Mouse (Mus musculus): ENCODE results near the gene Abl1. TPM values are rescaled to one million over a fixed set of nuclear protein-coding genes. Genes with fewer than 3 reads are reported as not detected.

Gene Abl1
- polyA plus RNA-seq, 1 experiment: 28.0 TPM

- H3K4me3 ChIP-seq: no peak overlapping the region
- no peaks in the 10 kb centered on the region for H3K27me3 ChIP-seq (ENCODE audit: control insufficient read depth, insufficient read depth, insufficient read length)
- H3K4me2 ChIP-seq (ENCODE audit: low read depth): peak overlapping the region; percentile 76
- H3K79me2 ChIP-seq (ENCODE audit: control insufficient read depth, insufficient read depth): no peaks in the 10 kb centered on the region
- H3ac ChIP-seq (ENCODE audit: control insufficient read depth, insufficient read length): no peak overlapping the region
- no peaks in the 10 kb centered on the region for H3K36me3 ChIP-seq (ENCODE audit: control insufficient read depth, insufficient read depth)
- TF ChIP-seq MYOD1 (IDR thresholded peaks at IDR 0.05; ENCODE audit: control insufficient read depth in 1 of 3, insufficient read length in 2 of 3, low read depth in 2 of 3) (no peak), CEBPB (IDR thresholded peaks at IDR 0.05; ENCODE audit: insufficient read depth, poor library complexity, severe bottlenecking) (no peak), POLR2A (IDR thresholded peaks at IDR 0.05; ENCODE audit: insufficient read length, low read depth) (no peak), USF1 (IDR thresholded peaks at IDR 0.05; ENCODE audit: low read depth) (no peak), E2F4 (IDR thresholded peaks at IDR 0.05; ENCODE audit: insufficient read depth) (no peak), REST (IDR thresholded peaks at IDR 0.05; ENCODE audit: insufficient read depth, insufficient read length) (no peak), POLR2AphosphoS2 (IDR thresholded peaks at IDR 0.05; ENCODE audit: insufficient read length, low read depth) (no peak), SRF (IDR thresholded peaks at IDR 0.05; ENCODE audit: control insufficient read depth, insufficient read length, low read depth) (no peak), MAX (IDR thresholded peaks at IDR 0.05; ENCODE audit: low read depth) (no peak), TCF3 (IDR thresholded peaks at IDR 0.05; ENCODE audit: insufficient read length, low read depth) (no peak), TCF12 (IDR thresholded peaks at IDR 0.05; ENCODE audit: insufficient read depth, poor library complexity, severe bottlenecking) (no peak), MYOG (IDR thresholded peaks at IDR 0.05; ENCODE audit: control insufficient read depth in 1 of 3, insufficient read depth in 1 of 3, insufficient read length in 2 of 3, low read depth in 2 of 3) (no peak)
Measured at GRCm38 (mm10) chr2:31741728-31742127, 53.6 kb downstream of the Abl1 start.

- Histone ChIP-seq H3K79me2 (ENCODE audit: control insufficient read depth, insufficient read depth) (no peaks in the 10 kb centered on the region), H3K36me3 (ENCODE audit: control insufficient read depth, insufficient read depth) (no peaks in the 10 kb centered on the region), H3K4me3 (no peak overlapping the region), H3K4me2 (ENCODE audit: low read depth) (peak overlapping the region; percentile 76), H3ac (ENCODE audit: control insufficient read depth, insufficient read length) (no peak overlapping the region), H3K27me3 (ENCODE audit: control insufficient read depth, insufficient read depth, insufficient read length) (no peaks in the 10 kb centered on the region)
- TF ChIP-seq POLR2AphosphoS2 (IDR thresholded peaks at IDR 0.05; ENCODE audit: insufficient read length, low read depth) (no peak), CEBPB (IDR thresholded peaks at IDR 0.05; ENCODE audit: insufficient read depth, poor library complexity, severe bottlenecking) (peak; percentile 42; the same call in 1 of the 2 replicates), E2F4 (IDR thresholded peaks at IDR 0.05; ENCODE audit: insufficient read depth) (no peak), MYOG (IDR thresholded peaks at IDR 0.05; ENCODE audit: control insufficient read depth in 1 of 3, insufficient read depth in 1 of 3, insufficient read length in 2 of 3, low read depth in 2 of 3) (no peak)
Measured at GRCm38 (mm10) chr2:31742134-31742533, 54.0 kb downstream of the Abl1 start.

GRCm38 (mm10) chr2:31745741-31746243, 57.6 kb downstream of the Abl1 start:
- no peaks in the 10 kb centered on the region for H3K27me3 ChIP-seq (ENCODE audit: control insufficient read depth, insufficient read depth, insufficient read length)
- H3K4me2 ChIP-seq (ENCODE audit: low read depth): no peak overlapping the region
- no peak overlapping the region for H3ac ChIP-seq (ENCODE audit: control insufficient read depth, insufficient read length)
- no peaks in the 10 kb centered on the region for H3K36me3 ChIP-seq (ENCODE audit: control insufficient read depth, insufficient read depth)
- peaks cover 5% of the 10 kb centered on the region for H3K79me2 ChIP-seq (ENCODE audit: control insufficient read depth, insufficient read depth)
- H3K4me3 ChIP-seq: no peak overlapping the region
- TF ChIP-seq TCF12 (IDR thresholded peaks at IDR 0.05; ENCODE audit: insufficient read depth, poor library complexity, severe bottlenecking): no peak
- TF ChIP-seq MYOG (IDR thresholded peaks at IDR 0.05; ENCODE audit: control insufficient read depth in 1 of 3, insufficient read depth in 1 of 3, insufficient read length in 2 of 3, low read depth in 2 of 3): no peak
- TF ChIP-seq USF1 (IDR thresholded peaks at IDR 0.05; ENCODE audit: low read depth): no peak
- TF ChIP-seq MYOD1 (IDR thresholded peaks at IDR 0.05; ENCODE audit: control insufficient read depth in 1 of 3, insufficient read length in 2 of 3, low read depth in 2 of 3): no peak
- TF ChIP-seq POLR2A (IDR thresholded peaks at IDR 0.05; ENCODE audit: insufficient read length, low read depth): no peak
- TF ChIP-seq TCF3 (IDR thresholded peaks at IDR 0.05; ENCODE audit: insufficient read length, low read depth): no peak
- no peak for TF ChIP-seq REST (IDR thresholded peaks at IDR 0.05; ENCODE audit: insufficient read depth, insufficient read length)

- Histone ChIP-seq H3K79me2 (ENCODE audit: control insufficient read depth, insufficient read depth) (peaks cover 5% of the 10 kb centered on the region), H3ac (ENCODE audit: control insufficient read depth, insufficient read length) (no peak overlapping the region), H3K4me2 (ENCODE audit: low read depth) (no peak overlapping the region), H3K4me3 (no peak overlapping the region), H3K27me3 (ENCODE audit: control insufficient read depth, insufficient read depth, insufficient read length) (no peaks in the 10 kb centered on the region), H3K36me3 (ENCODE audit: control insufficient read depth, insufficient read depth) (no peaks in the 10 kb centered on the region)
- TF ChIP-seq POLR2AphosphoS2 (IDR thresholded peaks at IDR 0.05; ENCODE audit: insufficient read length, low read depth): no peak
- no peak for TF ChIP-seq TCF12 (IDR thresholded peaks at IDR 0.05; ENCODE audit: insufficient read depth, poor library complexity, severe bottlenecking)
- TF ChIP-seq SRF (IDR thresholded peaks at IDR 0.05; ENCODE audit: control insufficient read depth, insufficient read length, low read depth): no peak
- TF ChIP-seq MYOD1 (IDR thresholded peaks at IDR 0.05; ENCODE audit: control insufficient read depth in 1 of 3, insufficient read length in 2 of 3, low read depth in 2 of 3): no peak
- no peak for TF ChIP-seq CEBPB (IDR thresholded peaks at IDR 0.05; ENCODE audit: insufficient read depth, poor library complexity, severe bottlenecking)
- TF ChIP-seq POLR2A (IDR thresholded peaks at IDR 0.05; ENCODE audit: insufficient read length, low read depth): no peak
- no peak for TF ChIP-seq MYOG (IDR thresholded peaks at IDR 0.05; ENCODE audit: control insufficient read depth in 1 of 3, insufficient read depth in 1 of 3, insufficient read length in 2 of 3, low read depth in 2 of 3)
- TF ChIP-seq E2F4 (IDR thresholded peaks at IDR 0.05; ENCODE audit: insufficient read depth): no peak
- no peak for TF ChIP-seq MAX (IDR thresholded peaks at IDR 0.05; ENCODE audit: low read depth)
- TF ChIP-seq USF1 (IDR thresholded peaks at IDR 0.05; ENCODE audit: low read depth): no peak
- no peak for TF ChIP-seq REST (IDR thresholded peaks at IDR 0.05; ENCODE audit: insufficient read depth, insufficient read length)
- no peak for TF ChIP-seq TCF3 (IDR thresholded peaks at IDR 0.05; ENCODE audit: insufficient read length, low read depth)
Measured at GRCm38 (mm10) chr2:31746835-31747234, 58.7 kb downstream of the Abl1 start.
